ENCODE assay signal across 14 mouse cellular contexts in genomic region chr14:33500631-33501030, GRCm38 (mm10). TPM values are rescaled to one million over a fixed set of nuclear protein-coding genes. Genes with fewer than 3 reads are reported as not detected.
DNase-seq lines count a peak whose midpoint lies in the region; ATAC-seq and TF ChIP-seq lines count a peak whose summit lies in the region.
"Had no signal": no experiment of that assay in that cellular context is flagged by ENCODE, and none has a peak within 500 bp of the region (broad histone marks: within the 10 kb centered on the region; RNA-seq: fewer than 3 reads in every experiment).

No protein-coding gene starts in this region.

- H3K9me3 ChIP-seq in embryonic facial prominence, embryonic 10.5 days = no peaks in the 10 kb centered on the region
- H3K9me3 ChIP-seq: heart, embryonic 15.5 days; liver, embryonic 12.5 days; midbrain, embryonic 13.5 days had no signal

- no peak for TF ChIP-seq POLR2A in kidney, adult 2 months (IDR thresholded peaks at IDR 0.05; ENCODE audit: low read depth, low read length)
- TF ChIP-seq POLR2A in heart, adult 2 months (IDR thresholded peaks at IDR 0.05; ENCODE audit: insufficient read depth, low read depth, low read length) = no peak

- no peak overlapping the region for H3K9ac ChIP-seq in heart, adult 2 months (ENCODE audit: low read depth, low read length)
- H3K9ac ChIP-seq: heart, embryonic 15.5 days; liver, embryonic 12.5 days; midbrain, embryonic 13.5 days had no signal

- TF ChIP-seq EP300 in heart, adult 2 months (IDR thresholded peaks at IDR 0.05; ENCODE audit: insufficient read depth, low read depth, low read length) = no peak

- no peak for TF ChIP-seq CTCF in kidney, adult 2 months (conservative IDR thresholded peaks at IDR 0.05; ENCODE audit: insufficient read depth, insufficient read length, low read depth, low read length)
- TF ChIP-seq CTCF in heart, adult 2 months (IDR thresholded peaks at IDR 0.05) = no peak

- H3K27ac ChIP-seq in kidney, adult 2 months (ENCODE audit: insufficient read depth, low read depth, low read length) = no peak overlapping the region
- no peak overlapping the region for H3K27ac ChIP-seq in embryonic facial prominence, embryonic 10.5 days (replicated peaks)
- H3K27ac ChIP-seq in heart, adult 2 months = peak overlapping the region; percentile 40; the same call in 1 of the 2 replicates
- H3K27ac ChIP-seq: heart, embryonic 15.5 days; liver, embryonic 12.5 days; midbrain, embryonic 13.5 days had no signal

- 62% methylated on average over 10 of the region's 10 CpGs for WGBS in kidney, adult 2 months
- 70% methylated on average over 10 of the region's 10 CpGs for WGBS in embryonic facial prominence, embryonic 10.5 days
- WGBS in heart, adult 2 months = 57% methylated on average over 10 of the region's 10 CpGs

- no peak for ATAC-seq in inflammation-experienced regulatory T-cells, adult 6 months
- ATAC-seq: liver, embryonic 12.5 days; midbrain, embryonic 13.5 days had no signal

- no peaks in the 10 kb centered on the region for H3K27me3 ChIP-seq in kidney, adult 2 months (replicated peaks; ENCODE audit: control insufficient read depth, insufficient read depth, low read length)
- no peaks in the 10 kb centered on the region for H3K27me3 ChIP-seq in embryonic facial prominence, embryonic 10.5 days (replicated peaks; ENCODE audit: low read depth, poor library complexity, severe bottlenecking)
- no peaks in the 10 kb centered on the region for H3K27me3 ChIP-seq in heart, adult 2 months (ENCODE audit: control insufficient read depth, insufficient read depth, low read length)
- H3K27me3 ChIP-seq: liver, embryonic 12.5 days; midbrain, embryonic 13.5 days had no signal

- no peaks in the 10 kb centered on the region for H3K4me1 ChIP-seq in kidney, adult 2 months (ENCODE audit: control insufficient read depth, insufficient read depth, low read length)
- H3K4me1 ChIP-seq in embryonic facial prominence, embryonic 10.5 days = no peaks in the 10 kb centered on the region
- peaks cover 8% of the 10 kb centered on the region for H3K4me1 ChIP-seq in heart, adult 2 months (ENCODE audit: control insufficient read depth, insufficient read depth, low read length)
- H3K4me1 ChIP-seq: liver, embryonic 12.5 days; midbrain, embryonic 13.5 days had no signal

- no peak overlapping the region for H3K4me3 ChIP-seq in kidney, adult 2 months (ENCODE audit: insufficient read depth, low read depth, low read length)
- H3K4me3 ChIP-seq in embryonic facial prominence, embryonic 10.5 days = no peak overlapping the region
- H3K4me3 ChIP-seq in heart, adult 2 months = no peak overlapping the region
- H3K4me3 ChIP-seq: heart, embryonic 15.5 days; liver, embryonic 12.5 days; midbrain, embryonic 13.5 days had no signal

- peak; percentile 31 for DNase-seq in kidney, postnatal 14 days
- no peak for DNase-seq in kidney, adult 2 months
- DNase-seq in embryonic facial prominence, embryonic 10.5 days (ENCODE audit: low spot score) = peak; percentile 24
- DNase-seq in heart, adult 2 months = peak; percentile 40 to 72
- peak; percentile 35 for DNase-seq in lung, postnatal 14 days
- no peak for DNase-seq in cerebellum, postnatal 25 days
- no peak for DNase-seq in embryo, embryonic 11 days
- DNase-seq: cerebellum, adult 18-20 months; thymus, adult 2 months had no signal

- H3K79me2 ChIP-seq in heart, adult 2 months (replicated peaks; ENCODE audit: control insufficient read depth, insufficient read depth, low read length) = no peaks in the 10 kb centered on the region

- H3K36me3 ChIP-seq in kidney, adult 2 months (ENCODE audit: control insufficient read depth, insufficient read depth, low read length) = no peaks in the 10 kb centered on the region
- H3K36me3 ChIP-seq in embryonic facial prominence, embryonic 10.5 days (replicated peaks) = no peaks in the 10 kb centered on the region
- no peaks in the 10 kb centered on the region for H3K36me3 ChIP-seq in heart, adult 2 months (ENCODE audit: control insufficient read depth, insufficient read depth, low read length)
- H3K36me3 ChIP-seq: heart, embryonic 15.5 days; liver, embryonic 12.5 days; midbrain, embryonic 13.5 days had no signal

- intact Hi-C loops in heart, adult 2 months (cut with DNase I) = no loop called here

RNA-seq across cellular contexts. Expression of gene Frmpd2, which starts 29.1 kb away (rescaled TPM):
- polyA plus RNA-seq in kidney, adult 2 months (2012; rRNA removed) = 0.16 TPM in 1 of 2 replicates, not detected in the other
- polyA plus RNA-seq in embryonic facial prominence, embryonic 10.5 days (2016; fragmentation: Nextera tagmentation; extraction: Ambion mirVana) = 0.09 TPM in 1 of 2 replicates, not detected in the other
- not detected for total RNA-seq in heart, adult 2 months (2021)
- polyA plus RNA-seq in heart, adult 2 months (2012; rRNA removed) = 0.15 and 0.21 TPM in 2 replicates
- polyA plus RNA-seq in inflammation-experienced regulatory T-cells, adult 6 months (2017; shearing (Covaris generic)) = not detected
- polyA plus RNA-seq: large intestine, adult 2 months; liver, embryonic 12.5 days had no signal

RNA-seq across cellular contexts. Expression of gene Mapk8, which starts 53.7 kb away (rescaled TPM):
- 6.7 and 9.5 TPM in 2 replicates for polyA plus RNA-seq in kidney, adult 2 months (2012; rRNA removed)
- 18.8 and 21.2 TPM in 2 replicates for polyA plus RNA-seq in embryonic facial prominence, embryonic 10.5 days (2016; fragmentation: Nextera tagmentation; extraction: Ambion mirVana)
- total RNA-seq in heart, adult 2 months (2021) = 10 to 100 TPM; 26.2 to 29.5 TPM
- polyA plus RNA-seq in heart, adult 2 months (2012; rRNA removed) = 7.3 and 20.6 TPM in 2 replicates
- 10 to 100 TPM; 11.8 to 18.0 (median 14.0) TPM for polyA plus RNA-seq in inflammation-experienced regulatory T-cells, adult 6 months (2017; shearing (Covaris generic))

Comparison
In these comparisons a context has a peak if more than half of its experiments do, and no peak if none do; other contexts are left out.
1. DNase-seq: peak in kidney, postnatal 14 days (single experiment), embryonic facial prominence, embryonic 10.5 days (single experiment), heart, adult 2 months (2 of 2) and lung, postnatal 14 days (single experiment); none in kidney, adult 2 months (single experiment), cerebellum, postnatal 25 days (0 of 2) and embryo, embryonic 11 days (single experiment).